Mouse (Mus musculus): Measurements from ENCODE around the gene Kcnmb4.

DNA sequence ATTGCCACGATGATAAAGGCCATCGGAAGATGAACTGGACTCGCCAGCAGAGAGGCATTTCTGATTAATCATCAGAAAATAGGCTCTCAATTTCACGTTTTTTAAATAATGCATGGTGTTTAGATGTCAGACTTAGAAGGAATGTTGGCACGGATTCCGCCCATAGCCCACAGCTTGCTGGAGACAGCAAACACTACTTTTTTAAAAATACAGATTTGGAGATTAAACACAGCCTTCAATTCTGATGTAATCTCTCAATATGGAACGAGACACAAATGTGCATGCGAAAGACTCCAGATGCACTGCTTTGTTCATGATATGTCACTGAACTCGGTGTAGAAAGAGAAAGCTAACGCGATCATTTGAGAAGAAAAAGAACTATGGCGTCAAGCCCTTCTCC is 38.2 kb downstream of the Kcnmb4 start:
- no peak for TF ChIP-seq POLR2A (IDR thresholded peaks at IDR 0.05; ENCODE audit: low read depth, low read length)
- no peak for TF ChIP-seq CTCF (IDR thresholded peaks at IDR 0.05; ENCODE audit: extremely low read depth, insufficient read depth, insufficient read length, insufficient replicate concordance)
